Mouse (Mus musculus) hindbrain, embryonic 10.5 days (tissue): ENCODE measurements around the gene Gm44805. TPM values are rescaled to one million over a fixed set of nuclear protein-coding genes. Genes with fewer than 3 reads are reported as not detected.

Source experiments
- DNase-seq: peaks from one replicate; pipeline ENCODE4 v3.0.0-alpha.2; 2017; ENCODE audit warnings: low spot score
- H3K27ac ChIP-seq: fragments of 300-500 bp; sonication (generic); 2 replicates; pipeline ENCODE4 v1.5.1; 2016; ENCODE audit warnings: mild to moderate bottlenecking, moderate library complexity
- H3K27me3 ChIP-seq: fragments of 300-500 bp; sonication (generic); 2 replicates; pipeline ENCODE4 v1.6.1; 2016; ENCODE audit warnings: mild to moderate bottlenecking; ENCODE audit not compliant: poor library complexity, insufficient read depth, severe bottlenecking
- H3K36me3 ChIP-seq: fragments of 300-500 bp; sonication (generic); 2 replicates; pipeline ENCODE4 v1.6.1; 2016; ENCODE audit warnings: mild to moderate bottlenecking, moderate library complexity
- H3K4me1 ChIP-seq: fragments of 300-500 bp; sonication (generic); replicated peaks from 2 replicates; pipeline ENCODE4 v1.6.1; 2016; ENCODE audit warnings: mild to moderate bottlenecking
- H3K4me3 ChIP-seq: fragments of 300-500 bp; sonication (generic); 2 replicates; pipeline ENCODE4 v1.5.1; 2016; ENCODE audit warnings: mild to moderate bottlenecking, moderate library complexity
- H3K9me3 ChIP-seq: fragments of 300-500 bp; sonication (generic); 2 replicates; pipeline ENCODE4 v1.6.1; 2016; ENCODE audit warnings: mild to moderate bottlenecking, moderate library complexity
- WGBS: fragments of 180-500 bp; shearing (Covaris S2); methylation state at CpG from one replicate; pipeline ENCODE4 v1.1.7; 2016; 5-methylcytosine and 5-hydroxymethylcytosine counted together
- polyA plus RNA-seq: library from polyadenylated mRNA; unstranded; fragments of >200 nt; fragmentation: Nextera tagmentation; extraction: Ambion mirVana; gene quantifications from 2 replicates; pipeline ENCODE4 v1.2.1, GENCODE M21; 2016

Gene Gm44805
- polyA plus RNA-seq, 1 experiment from 2014 or later, result not detected

DNA sequence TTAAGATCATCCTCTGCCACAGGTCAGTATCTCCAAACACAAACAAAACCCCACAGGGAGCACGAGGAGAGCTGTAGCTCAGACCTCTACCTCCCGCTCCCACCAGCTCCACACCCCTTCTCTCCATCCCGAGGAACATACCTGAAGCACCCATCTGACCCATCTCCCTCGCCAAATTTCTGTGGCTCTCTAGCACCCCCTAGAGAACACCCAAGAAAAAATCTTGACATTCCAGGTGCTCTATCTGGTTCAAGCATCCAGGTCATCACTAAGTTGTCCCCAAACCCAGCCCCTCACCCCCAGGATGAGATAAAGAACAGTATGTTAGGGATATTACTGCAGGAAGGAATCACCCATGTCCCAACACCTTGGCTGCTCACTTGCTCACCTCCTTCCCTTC is 32.0 kb upstream of the Gm44805 start:
- Histone ChIP-seq H3K4me1 (peaks cover 23% of the 10 kb centered on the region), H3K36me3 (peaks cover 65% of the 10 kb centered on the region), H3K27me3 (no peaks in the 10 kb centered on the region), H3K9me3 (no peaks in the 10 kb centered on the region), H3K4me3 (peak overlapping the region; percentile 100; the same call in 1 of the 2 replicates), H3K27ac (no peak overlapping the region)
- DNase-seq, result no peak
- WGBS, result 59% methylated on average over 4 of the region's 4 CpGs

DNA sequence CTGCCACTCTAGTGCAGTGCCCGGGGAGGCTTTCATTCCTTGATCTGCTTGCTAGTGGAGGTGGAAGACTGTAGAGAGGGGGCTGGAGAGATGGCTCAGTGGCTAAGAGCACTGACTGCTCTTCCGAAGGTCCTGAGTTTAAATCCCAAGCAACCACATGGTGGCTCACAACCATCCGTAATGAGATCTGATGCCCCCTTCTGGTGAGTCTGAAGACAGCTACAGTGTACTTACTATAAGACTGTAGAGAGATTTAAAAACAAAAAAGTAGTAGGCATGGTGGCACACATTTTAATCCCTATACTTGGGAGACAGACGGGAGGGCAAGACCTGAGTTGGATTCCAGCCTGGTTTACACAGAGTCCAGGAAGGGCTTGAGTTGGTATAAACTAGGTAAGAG is 31.2 kb upstream of the Gm44805 start:
- no peak for DNase-seq
- Histone ChIP-seq H3K4me1 (peaks cover 23% of the 10 kb centered on the region), H3K36me3 (peaks cover 67% of the 10 kb centered on the region), H3K27me3 (no peaks in the 10 kb centered on the region), H3K9me3 (no peaks in the 10 kb centered on the region), H3K27ac (no peak overlapping the region), H3K4me3 (no peak overlapping the region)
- 84% methylated on average over 4 of the region's 4 CpGs for WGBS

DNA sequence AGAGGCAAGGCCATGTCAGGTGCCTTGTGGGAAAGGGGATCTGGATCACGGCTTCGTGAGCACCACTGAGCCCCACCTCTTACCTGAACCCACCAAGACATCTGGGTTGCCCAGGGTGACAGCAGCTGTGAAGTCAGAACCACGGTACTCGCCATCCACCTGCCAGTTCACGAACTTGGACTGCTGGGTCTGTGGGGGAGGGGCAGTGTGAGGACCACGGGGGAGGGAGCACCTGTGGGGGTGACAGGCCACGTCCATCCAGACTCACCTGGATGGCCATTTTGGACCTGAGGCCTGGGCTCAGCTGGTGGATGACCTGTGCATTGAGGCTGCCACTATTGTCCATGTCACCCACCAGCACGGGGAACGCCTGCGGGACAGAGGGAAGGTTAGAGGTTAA is 29.4 kb upstream of the Gm44805 start:
- Histone ChIP-seq H3K4me3 (no peak overlapping the region), H3K4me1 (peaks cover 13% of the 10 kb centered on the region), H3K36me3 (peaks cover 79% of the 10 kb centered on the region), H3K27ac (no peak overlapping the region), H3K27me3 (no peaks in the 10 kb centered on the region), H3K9me3 (no peaks in the 10 kb centered on the region)
- WGBS, result 93% methylated on average over 10 of the region's 10 CpGs
- no peak for DNase-seq

DNA sequence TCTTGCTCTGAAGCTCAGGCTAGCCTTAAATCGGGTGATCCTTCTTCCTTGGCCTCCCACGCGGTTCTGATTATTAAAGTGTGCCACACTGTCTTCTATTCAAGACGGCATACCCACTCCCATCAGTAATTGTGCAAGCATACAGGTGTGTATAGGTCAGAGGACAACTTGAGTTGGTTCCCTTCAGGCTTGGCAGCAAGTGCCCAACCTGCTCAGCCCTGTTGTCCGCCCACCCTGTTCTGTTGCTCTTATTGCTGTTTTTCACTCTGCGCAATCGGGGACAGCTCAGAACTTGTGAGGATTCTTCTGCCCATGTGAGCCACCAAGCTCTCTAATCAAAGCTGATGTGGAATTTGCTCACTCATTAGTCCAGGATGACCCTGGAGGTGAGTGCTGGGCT is 24.0 kb upstream of the Gm44805 start:
- 94% methylated on average over 7 of the region's 7 CpGs for WGBS
- no peak for DNase-seq
- no peak overlapping the region for H3K27ac ChIP-seq
- H3K4me3 ChIP-seq, result no peak overlapping the region
- no peaks in the 10 kb centered on the region for H3K9me3 ChIP-seq
- peaks cover 88% of the 10 kb centered on the region for H3K36me3 ChIP-seq
- H3K4me1 ChIP-seq, result peaks cover 17% of the 10 kb centered on the region
- H3K27me3 ChIP-seq, result no peaks in the 10 kb centered on the region

DNA sequence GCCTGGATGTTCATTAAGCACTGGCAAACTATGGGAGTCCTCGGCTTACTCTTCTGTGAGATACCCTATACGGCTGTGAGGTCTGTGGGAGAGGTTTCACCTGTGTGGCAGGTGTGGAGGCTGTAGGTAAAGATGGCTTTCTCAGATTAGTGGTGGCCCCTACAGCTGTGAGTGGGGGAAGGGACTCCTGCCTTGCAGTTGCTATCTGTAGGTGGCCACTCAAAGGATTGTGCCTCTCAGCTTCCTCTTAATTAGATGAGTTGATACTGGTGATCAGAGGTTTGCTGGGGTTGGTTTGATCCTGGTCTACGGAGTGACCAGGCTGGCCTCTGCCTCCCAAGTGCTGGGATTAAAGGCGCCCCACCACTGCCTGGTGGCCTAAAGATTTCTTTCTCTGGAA is 23.3 kb upstream of the Gm44805 start:
- Histone ChIP-seq H3K27me3 (no peaks in the 10 kb centered on the region), H3K4me1 (peaks cover 23% of the 10 kb centered on the region), H3K36me3 (peaks cover 80% of the 10 kb centered on the region), H3K4me3 (no peak overlapping the region), H3K9me3 (no peaks in the 10 kb centered on the region), H3K27ac (no peak overlapping the region)
- WGBS, result 87% methylated on average over 4 of the region's 4 CpGs
- no peak for DNase-seq

DNA sequence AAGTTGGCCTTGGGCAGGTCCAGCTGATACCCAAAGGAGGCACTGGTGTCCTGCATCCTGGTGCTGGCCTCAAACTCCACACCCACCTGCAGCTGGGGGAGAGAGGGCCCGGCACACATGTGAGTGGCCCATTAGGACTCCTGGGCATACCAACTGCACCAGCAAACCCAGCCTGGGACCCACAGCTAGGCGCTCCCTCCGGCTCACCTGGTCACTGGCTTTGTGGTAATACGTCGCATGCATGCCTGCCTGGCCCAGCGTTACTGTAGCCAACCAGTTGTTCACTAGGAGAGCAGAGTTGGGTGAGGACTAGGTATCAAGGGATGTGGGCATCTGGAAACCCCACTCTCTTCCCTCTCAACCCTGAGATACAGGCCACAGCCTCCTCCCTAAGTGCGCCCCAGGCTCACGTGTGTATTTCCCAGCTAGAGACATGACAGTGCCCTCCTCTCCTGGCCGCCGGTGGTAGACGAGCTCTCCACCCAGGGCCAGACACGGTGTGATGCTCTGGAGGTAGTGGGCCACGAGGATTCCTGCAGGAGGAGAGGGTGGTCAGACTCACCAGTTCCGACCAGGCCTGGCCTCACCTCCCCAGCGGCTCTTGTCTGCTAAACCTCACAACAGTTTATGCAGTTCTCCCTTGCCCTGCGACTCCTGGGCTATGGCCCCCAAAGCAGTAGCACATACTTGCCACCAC is 21.8 kb upstream of the Gm44805 start:
- no peak for DNase-seq
- 89% methylated on average over 16 of the region's 16 CpGs for WGBS
- H3K4me3 ChIP-seq, result no peak overlapping the region
- no peaks in the 10 kb centered on the region for H3K9me3 ChIP-seq
- peaks cover 65% of the 10 kb centered on the region for H3K36me3 ChIP-seq
- H3K4me1 ChIP-seq, result peaks cover 37% of the 10 kb centered on the region
- H3K27me3 ChIP-seq, result no peaks in the 10 kb centered on the region
- no peak overlapping the region for H3K27ac ChIP-seq

DNA sequence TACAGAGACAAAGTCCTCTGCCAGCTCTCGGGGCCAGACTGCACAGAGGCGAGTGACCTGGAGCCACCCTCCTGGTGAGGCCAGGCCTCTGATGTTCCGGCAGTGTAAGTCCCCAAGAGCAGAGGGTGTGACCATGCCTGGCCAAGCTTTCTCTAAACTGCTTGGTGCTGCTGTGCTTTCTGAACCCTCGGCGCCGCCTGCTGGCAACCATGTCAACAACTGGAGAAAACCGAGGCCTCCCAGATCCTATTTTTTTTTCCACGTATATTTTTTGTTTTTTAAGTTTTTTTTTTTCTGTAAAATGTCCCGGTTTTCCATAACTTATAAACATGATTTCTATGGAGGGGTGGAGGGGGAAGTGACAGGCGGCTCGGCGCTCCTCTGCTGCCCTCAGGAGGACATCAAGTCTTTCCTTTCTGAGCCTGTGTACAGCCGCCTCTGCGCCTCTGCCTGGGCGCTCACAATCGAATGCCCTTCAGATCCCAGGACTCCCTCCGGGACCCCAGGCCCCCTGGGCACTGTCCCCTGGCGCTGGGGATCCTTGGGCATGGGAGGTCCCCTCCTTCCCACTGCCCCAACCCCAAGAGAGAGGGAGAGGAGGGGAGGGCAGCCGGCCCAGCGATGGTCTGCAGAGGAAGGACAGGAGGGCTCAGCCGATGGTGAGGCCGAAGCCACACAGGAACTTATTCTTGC is 20.0 kb upstream of the Gm44805 start:
- H3K27ac ChIP-seq, result 0 out of 2 replicates have a peak overlapping the region, but pooled peaks have one; percentile 37
- no peak overlapping the region for H3K4me3 ChIP-seq
- no peaks in the 10 kb centered on the region for H3K27me3 ChIP-seq
- peak; percentile 71 for DNase-seq
- H3K4me1 ChIP-seq, result peaks cover 44% of the 10 kb centered on the region
- 27% methylated on average over 22 of the region's 22 CpGs for WGBS
- H3K36me3 ChIP-seq, result peaks cover 59% of the 10 kb centered on the region
- peaks cover 8% of the 10 kb centered on the region for H3K9me3 ChIP-seq

DNA sequence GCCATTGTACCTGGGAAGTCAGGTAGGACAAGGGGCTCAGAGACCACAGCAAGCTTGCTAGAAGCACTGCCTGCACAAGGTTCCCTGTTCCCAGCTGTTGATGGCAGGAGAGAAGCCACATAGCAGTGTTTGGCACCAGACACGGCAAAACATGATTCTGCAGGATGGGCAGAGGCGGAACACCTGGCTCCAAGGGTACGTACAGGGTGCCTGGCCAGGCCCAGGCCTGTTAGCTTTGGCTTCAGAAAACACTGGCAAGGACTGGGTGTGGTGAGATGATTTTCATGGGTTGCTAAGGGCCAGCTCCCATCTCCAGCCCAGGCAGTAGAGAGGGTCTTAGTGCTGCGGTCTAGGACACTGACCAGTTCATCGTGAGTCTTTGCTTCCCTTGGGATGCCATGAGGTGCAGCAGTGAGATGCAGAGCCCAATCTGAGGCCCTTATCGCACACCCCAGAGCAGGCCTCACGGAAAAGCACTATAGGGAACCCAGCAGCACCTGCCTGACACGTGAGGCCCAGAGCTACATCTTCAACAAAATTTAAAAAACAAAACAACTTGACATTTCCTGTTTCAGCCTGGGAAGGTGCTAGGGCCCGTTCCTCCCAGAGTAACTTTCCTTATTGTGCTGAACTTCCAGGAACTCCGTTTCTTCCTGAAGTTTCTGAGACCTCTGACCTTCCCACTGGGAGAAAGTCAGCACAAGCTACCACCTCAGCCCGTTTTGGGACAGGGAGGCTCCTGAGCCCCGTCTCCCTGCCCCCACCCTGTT is 19.3 kb upstream of the Gm44805 start:
- Histone ChIP-seq H3K9me3 (peaks cover 9% of the 10 kb centered on the region), H3K4me1 (peaks cover 44% of the 10 kb centered on the region), H3K27me3 (no peaks in the 10 kb centered on the region), H3K36me3 (peaks cover 60% of the 10 kb centered on the region), H3K4me3 (no peak overlapping the region), H3K27ac (no peak overlapping the region)
- DNase-seq, result no peak
- WGBS, result 55% methylated on average over 12 of the region's 12 CpGs

DNA sequence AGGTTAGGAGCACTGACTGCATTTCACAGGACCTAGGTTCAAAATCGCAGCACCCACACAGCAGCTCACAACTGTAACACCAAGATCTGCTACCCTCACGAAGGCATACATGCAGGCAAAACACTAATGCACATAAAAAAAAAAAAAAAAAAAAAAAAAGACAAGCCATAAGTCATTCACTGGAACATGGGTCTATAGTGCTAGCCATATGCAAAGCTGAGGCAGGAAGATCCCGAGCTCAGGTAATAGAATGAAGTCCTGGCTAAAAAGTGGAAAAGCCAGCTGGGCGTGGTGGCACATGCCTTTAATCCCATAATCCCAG is 18.6 kb upstream of the Gm44805 start:
- H3K4me1 ChIP-seq, result peaks cover 49% of the 10 kb centered on the region
- 0 out of 2 replicates have a peak overlapping the region, but pooled peaks have one; percentile 51 for H3K4me3 ChIP-seq
- 81% methylated on average over 4 of the region's 4 CpGs for WGBS
- peak overlapping the region; percentile 84; the same call in 1 of the 2 replicates for H3K27ac ChIP-seq
- peaks cover 9% of the 10 kb centered on the region for H3K9me3 ChIP-seq
- no peak for DNase-seq
- H3K36me3 ChIP-seq, result peaks cover 53% of the 10 kb centered on the region
- H3K27me3 ChIP-seq, result no peaks in the 10 kb centered on the region

DNA sequence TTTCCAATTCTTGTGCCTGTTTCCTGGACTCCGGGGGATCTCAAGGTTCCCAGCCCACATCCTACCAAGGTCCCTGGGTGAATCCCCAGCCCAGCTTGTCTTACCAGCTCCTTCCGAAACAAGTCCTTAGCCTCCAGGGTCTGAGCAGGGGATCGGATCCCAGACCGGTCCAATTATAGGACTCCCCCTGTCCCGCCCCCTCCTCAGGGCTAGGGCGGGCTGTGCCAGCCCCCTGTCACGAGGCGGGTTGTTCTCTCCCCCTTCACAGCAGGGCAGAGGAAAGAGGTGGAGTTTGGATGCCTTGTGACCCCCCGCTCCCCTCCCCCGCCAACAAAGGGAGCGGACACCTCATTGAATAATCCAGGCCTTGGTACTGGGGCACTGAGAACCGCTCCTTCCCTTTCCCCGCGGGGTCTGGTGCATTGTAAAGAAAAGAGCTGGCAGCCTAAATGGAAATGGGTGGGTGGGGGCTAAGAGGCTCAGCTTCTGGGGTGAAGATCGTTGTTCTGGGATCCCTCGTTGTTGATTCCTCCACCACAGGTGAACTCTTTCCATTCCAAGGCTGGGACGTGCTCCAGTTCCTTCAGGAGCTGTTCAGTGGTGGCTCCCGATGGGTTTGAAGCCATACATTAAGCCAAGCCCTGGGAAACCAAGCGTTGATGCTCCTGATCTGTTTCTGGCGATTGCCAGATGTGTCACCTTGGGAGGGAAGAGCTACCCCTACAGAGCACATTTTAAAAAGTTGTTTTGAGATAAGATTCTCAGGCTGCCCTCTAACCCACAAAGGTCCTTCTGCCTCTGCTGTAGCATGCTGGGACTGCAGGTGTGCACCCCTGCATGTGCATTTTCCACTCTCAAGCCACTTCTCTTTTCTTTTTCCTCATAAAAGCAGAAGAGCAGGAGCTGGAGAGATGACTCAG is 17.9 kb upstream of the Gm44805 start, which contains the start of gene Apoe:
Gene Apoe, minus strand, starts transcription at position 282 of the 920 bp plus-strand sequence.
- Histone ChIP-seq H3K27me3 (no peaks in the 10 kb centered on the region), H3K4me3 (peak within 1 kb of the TSS; percentile 51), H3K27ac (peak within 1 kb of the TSS; percentile 84), H3K4me1 (peaks cover 51% of the 10 kb centered on the region), H3K36me3 (peaks cover 47% of the 10 kb centered on the region), H3K9me3 (peaks cover 9% of the 10 kb centered on the region)
- 1% methylated on average over 20 of the region's 20 CpGs for whole genome bisulfite sequencing
- peak; percentile 59 for DNase-seq

DNA sequence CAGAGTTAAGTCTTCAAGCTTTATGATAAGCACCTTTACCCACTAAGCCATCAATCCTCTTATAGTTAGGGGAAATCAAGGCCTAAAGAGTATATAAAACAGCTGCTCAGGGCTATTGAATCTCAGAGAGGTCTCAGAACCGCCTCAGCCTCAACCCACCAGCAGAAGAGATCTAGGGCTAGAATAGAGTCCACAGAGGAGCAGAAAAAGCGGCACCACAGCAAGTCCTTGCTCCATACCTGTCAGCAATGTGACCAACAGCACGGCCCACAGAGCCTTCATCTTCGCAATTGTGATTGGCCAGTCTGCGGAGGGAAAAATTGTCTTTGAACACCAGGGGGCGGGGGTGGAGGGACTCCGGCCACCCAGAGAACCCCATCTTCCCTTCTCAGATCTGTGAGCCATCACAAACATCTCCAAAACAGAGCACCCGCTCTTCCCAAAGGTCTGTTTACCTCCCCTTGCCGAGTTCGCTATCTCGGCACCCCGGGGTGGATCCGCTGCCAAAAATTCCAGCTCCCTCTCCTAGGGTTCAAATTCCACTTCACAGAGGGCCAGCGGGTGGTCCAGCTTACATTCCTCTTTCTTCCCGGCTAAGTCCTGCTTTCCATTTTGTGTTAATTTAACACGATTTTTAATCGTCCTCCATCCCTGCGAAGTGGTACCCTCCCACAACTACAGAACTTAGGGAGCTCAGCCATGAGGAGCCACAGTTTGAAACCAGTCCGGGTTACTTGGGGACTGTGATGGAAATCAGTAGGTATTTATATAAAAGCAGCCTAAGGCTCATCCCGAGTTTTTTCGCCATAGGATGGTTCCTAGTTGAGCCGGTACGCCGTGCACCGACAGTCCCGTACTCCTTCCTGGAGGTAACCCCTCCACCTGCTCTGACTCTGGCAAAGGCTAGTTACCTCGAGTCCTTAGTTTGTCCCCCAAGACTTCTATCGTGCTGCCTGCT is 17.0 kb upstream of the Gm44805 start:
- Histone ChIP-seq H3K27me3 (no peaks in the 10 kb centered on the region), H3K27ac (peak overlapping the region; percentile 84), H3K4me3 (peak overlapping the region; percentile 51), H3K9me3 (peaks cover 9% of the 10 kb centered on the region), H3K36me3 (peaks cover 37% of the 10 kb centered on the region), H3K4me1 (peaks cover 60% of the 10 kb centered on the region)
- 2% methylated on average over 28 of the region's 28 CpGs for WGBS
- peak; percentile 60 for DNase-seq
